In genomic region chr11:74661641-74662040, GRCm38 (mm10) we compare ENCODE assay signal across 23 mouse cellular contexts. TPM values are rescaled to one million over a fixed set of nuclear protein-coding genes. Genes with fewer than 3 reads are reported as not detected.
DNase-seq lines count a peak whose midpoint lies in the region; ATAC-seq and TF ChIP-seq lines count a peak whose summit lies in the region.
"Had no signal": no experiment of that assay in that cellular context is flagged by ENCODE, and none has a peak within 500 bp of the region (broad histone marks: within the 10 kb centered on the region; RNA-seq: fewer than 3 reads in every experiment).

No protein-coding gene starts in this region.

- H3K27me3 ChIP-seq in heart, embryonic 10.5 days (ENCODE audit: insufficient read depth, poor library complexity, severe bottlenecking): no peaks in the 10 kb centered on the region
- no peaks in the 10 kb centered on the region for H3K27me3 ChIP-seq in heart, embryonic 11.5 days (ENCODE audit: control insufficient read depth, insufficient read depth, low read length)
- H3K27me3 ChIP-seq in megakaryocyte, embryonic 14.5 days (replicated peaks): no peaks in the 10 kb centered on the region
- H3K27me3 ChIP-seq in stomach, postnatal 0 days (ENCODE audit: control insufficient read depth, insufficient read depth, low read length): no peaks in the 10 kb centered on the region
- H3K27me3 ChIP-seq: CH12.LX; embryonic facial prominence, embryonic 12.5 days; forebrain, embryonic 13.5 days; forebrain, embryonic 15.5 days; Patski had no signal

- no peak overlapping the region for H3K4me3 ChIP-seq in heart, embryonic 10.5 days
- H3K4me3 ChIP-seq in heart, embryonic 11.5 days (ENCODE audit: low read depth, low read length): no peak overlapping the region
- peak overlapping the region; percentile 50 for H3K4me3 ChIP-seq in megakaryocyte, embryonic 14.5 days (replicated peaks)
- no peak overlapping the region for H3K4me3 ChIP-seq in stomach, postnatal 0 days (ENCODE audit: low read depth, low read length)
- H3K4me3 ChIP-seq: embryonic facial prominence, embryonic 10.5 days; embryonic facial prominence, embryonic 12.5 days; forebrain, embryonic 13.5 days; forebrain, embryonic 15.5 days had no signal

- no peaks in the 10 kb centered on the region for H3K9me3 ChIP-seq in heart, embryonic 10.5 days
- peaks cover 3% of the 10 kb centered on the region; the same call in 1 of the 2 replicates for H3K9me3 ChIP-seq in heart, embryonic 11.5 days (replicated peaks; ENCODE audit: control insufficient read depth, low read length)
- peaks cover 5% of the 10 kb centered on the region; the same call in 1 of the 2 replicates for H3K9me3 ChIP-seq in megakaryocyte, embryonic 14.5 days
- H3K9me3 ChIP-seq in stomach, postnatal 0 days (ENCODE audit: control insufficient read depth, low read length): no peaks in the 10 kb centered on the region
- H3K9me3 ChIP-seq: embryonic facial prominence, embryonic 12.5 days; forebrain, embryonic 15.5 days had no signal

- no peak overlapping the region for H3K9ac ChIP-seq in heart, embryonic 11.5 days (ENCODE audit: low read depth, low read length)
- H3K9ac ChIP-seq in stomach, postnatal 0 days (ENCODE audit: low read length): no peak overlapping the region
- H3K9ac ChIP-seq: embryonic facial prominence, embryonic 12.5 days; forebrain, embryonic 13.5 days; forebrain, embryonic 15.5 days had no signal

- no peak overlapping the region for H3K4me2 ChIP-seq in heart, embryonic 11.5 days
- H3K4me2 ChIP-seq in stomach, postnatal 0 days (replicated peaks; ENCODE audit: low read depth): no peak overlapping the region
- H3K4me2 ChIP-seq: embryonic facial prominence, embryonic 12.5 days; forebrain, embryonic 13.5 days; forebrain, embryonic 15.5 days had no signal

- ATAC-seq in heart, embryonic 11.5 days (replicated peaks; ENCODE audit: insufficient number of reproducible peaks, low FRiP score, low TSS enrichment): no peak
- no peak for ATAC-seq in megakaryocyte, adult 5-6 weeks (ENCODE audit: poor library complexity, severe bottlenecking)
- ATAC-seq in stomach, postnatal 0 days (ENCODE audit: low FRiP score, low TSS enrichment): no peak
- ATAC-seq: activated CD4-positive, CD25-positive, alpha-beta regulatory T cell, adult 4 months; CD4-positive, CD25-positive, alpha-beta regulatory T cell, adult 4 months; forebrain, embryonic 13.5 days; forebrain, embryonic 15.5 days; Patski had no signal

- H3K36me3 ChIP-seq in heart, embryonic 10.5 days: peaks cover 100% of the 10 kb centered on the region
- peaks cover 80% of the 10 kb centered on the region for H3K36me3 ChIP-seq in heart, embryonic 11.5 days (ENCODE audit: control insufficient read depth, insufficient read depth, low read length)
- H3K36me3 ChIP-seq in megakaryocyte, embryonic 14.5 days (replicated peaks; ENCODE audit: low read length): peaks cover 100% of the 10 kb centered on the region
- H3K36me3 ChIP-seq in stomach, postnatal 0 days (ENCODE audit: control insufficient read depth, insufficient read depth, low read length): peaks cover 54% of the 10 kb centered on the region

- no peaks in the 10 kb centered on the region for H3K4me1 ChIP-seq in heart, embryonic 10.5 days
- no peaks in the 10 kb centered on the region for H3K4me1 ChIP-seq in heart, embryonic 11.5 days (ENCODE audit: control insufficient read depth, insufficient read depth, low read length)
- peaks cover 51% of the 10 kb centered on the region for H3K4me1 ChIP-seq in megakaryocyte, embryonic 14.5 days
- H3K4me1 ChIP-seq in stomach, postnatal 0 days (replicated peaks; ENCODE audit: control insufficient read depth, insufficient read depth): no peaks in the 10 kb centered on the region
- H3K4me1 ChIP-seq: embryonic facial prominence, embryonic 10.5 days; embryonic facial prominence, embryonic 12.5 days; forebrain, embryonic 13.5 days; forebrain, embryonic 15.5 days had no signal

- no peak for TF ChIP-seq EP300 in stomach, postnatal 0 days (optimal IDR thresholded peaks at IDR 0.05)

- 93% methylated on average over 19 of the region's 19 CpGs for WGBS in heart, embryonic 10.5 days
- WGBS in heart, embryonic 11.5 days (ENCODE audit: insufficient replicate concordance): 92% methylated on average over 19 of the region's 19 CpGs
- WGBS in stomach, postnatal 0 days: 92% methylated on average over 19 of the region's 19 CpGs

- TF ChIP-seq CTCF in stomach, postnatal 0 days (IDR thresholded peaks at IDR 0.05; ENCODE audit: low read depth): no peak

- H3K27ac ChIP-seq in heart, embryonic 10.5 days: no peak overlapping the region
- H3K27ac ChIP-seq in heart, embryonic 11.5 days (ENCODE audit: low read depth, low read length): no peak overlapping the region
- H3K27ac ChIP-seq in stomach, postnatal 0 days (replicated peaks): no peak overlapping the region
- H3K27ac ChIP-seq: embryonic facial prominence, embryonic 10.5 days; embryonic facial prominence, embryonic 12.5 days; forebrain, embryonic 13.5 days; forebrain, embryonic 15.5 days had no signal

- peak; percentile 4 for DNase-seq in cerebellum, adult 9-11 months
- no peak for DNase-seq in cerebellum, adult 8-10 months
- DNase-seq in heart, embryonic 10.5 days (ENCODE audit: low spot score): peak; percentile 70
- peak; percentile 10 for DNase-seq in stomach, postnatal 0 days (ENCODE audit: low spot score)
- DNase-seq: adrenal gland, adult 8-10 months; adrenal gland, postnatal 14 days; adrenal gland, postnatal 36 days; B cell, adult 2 months; cerebellum, adult 11-12 months; cerebellum, postnatal 10 days; cerebellum, postnatal 25 days had no signal

RNA-seq across cellular contexts. Expression of gene Cluh, which starts 12.3 kb away (rescaled TPM):
- polyA plus RNA-seq in heart, embryonic 10.5 days (2016; fragmentation: Nextera tagmentation; extraction: Ambion mirVana): 50.2 and 68.6 TPM in 2 replicates
- polyA plus RNA-seq in heart, embryonic 11.5 days (2014; fragmentation: Nextera tagmentation; extraction: Ambion mirVana): 27.5 and 33.1 TPM in 2 replicates
- polyA plus RNA-seq in megakaryocyte, embryonic 14.5 days (2012; ENCODE audit: insufficient read depth, low replicate concordance): 2.1 and 8.3 TPM in 2 replicates
- 11.9 and 13.7 TPM in 2 replicates for total RNA-seq in megakaryocyte, adult 5-6 weeks (2015)
- total RNA-seq in megakaryocyte, adult 5-6 weeks (2017): 13.3 and 13.7 TPM in 2 replicates
- 17.8 and 19.9 TPM in 2 replicates for polyA plus RNA-seq in stomach, postnatal 0 days (2015; fragmentation: Nextera tagmentation; extraction: Ambion mirVana)

RNA-seq across cellular contexts. Expression of gene Ccdc92b, which starts 42.2 kb away (rescaled TPM):
- polyA plus RNA-seq in heart, embryonic 10.5 days (2016; fragmentation: Nextera tagmentation; extraction: Ambion mirVana): 1.6 and 1.7 TPM in 2 replicates
- 2.8 and 3.5 TPM in 2 replicates for polyA plus RNA-seq in heart, embryonic 11.5 days (2014; fragmentation: Nextera tagmentation; extraction: Ambion mirVana)
- polyA plus RNA-seq in megakaryocyte, embryonic 14.5 days (2012; ENCODE audit: insufficient read depth, low replicate concordance): 0.06 and 0.41 TPM in 2 replicates
- total RNA-seq in megakaryocyte, adult 5-6 weeks (2015): 0.05 and 0.27 TPM in 2 replicates
- not detected in 2 replicates for total RNA-seq in megakaryocyte, adult 5-6 weeks (2017)
- polyA plus RNA-seq in stomach, postnatal 0 days (2015; fragmentation: Nextera tagmentation; extraction: Ambion mirVana): 0.55 and 0.62 TPM in 2 replicates
- total RNA-seq: CH12.LX had no signal
- polyA plus RNA-seq: activated CD4-positive, CD25-positive, alpha-beta regulatory T cell, adult 4 months; CD4-positive, CD25-positive, alpha-beta regulatory T cell, adult 4 months; G1E had no signal

RNA-seq across cellular contexts. Expression of gene Rap1gap2, which starts 50.9 kb away (rescaled TPM):
- polyA plus RNA-seq in heart, embryonic 10.5 days (2016; fragmentation: Nextera tagmentation; extraction: Ambion mirVana): 5.2 and 7.0 TPM in 2 replicates
- 6.6 TPM in 2 replicates for polyA plus RNA-seq in heart, embryonic 11.5 days (2014; fragmentation: Nextera tagmentation; extraction: Ambion mirVana)
- 0.42 and 0.81 TPM in 2 replicates for polyA plus RNA-seq in megakaryocyte, embryonic 14.5 days (2012; ENCODE audit: insufficient read depth, low replicate concordance)
- 22.2 and 22.3 TPM in 2 replicates for total RNA-seq in megakaryocyte, adult 5-6 weeks (2015)
- 33.9 and 34.3 TPM in 2 replicates for total RNA-seq in megakaryocyte, adult 5-6 weeks (2017)
- polyA plus RNA-seq in stomach, postnatal 0 days (2015; fragmentation: Nextera tagmentation; extraction: Ambion mirVana): 7.6 and 8.2 TPM in 2 replicates
